Mouse (Mus musculus) ES-Bruce4 (cell line): ENCODE data around the gene Zup1. TPM values are rescaled to one million over a fixed set of nuclear protein-coding genes. Genes with fewer than 3 reads are reported as not detected.
A peak's percentile ranks its signal among the peaks of the same experiment; 100 is the strongest.
"Not testable (repeated sequence)": the region's sequence is repeated elsewhere in the genome, so short reads cannot be mapped to it uniquely, and the experiment has no call there.

Experiments
- H3K27ac ChIP-seq: 2 replicates; pipeline ENCODE4 v1.5.1; 2012; ENCODE audit warnings: low read length, inconsistent platforms; ENCODE audit not compliant: insufficient read depth
- H3K27me3 ChIP-seq: 2 replicates; pipeline ENCODE4 v1.6.1; 2012; ENCODE audit warnings: mild to moderate bottlenecking, low read length, inconsistent platforms; ENCODE audit not compliant: control insufficient read depth, poor library complexity, insufficient read depth, severe bottlenecking
- H3K36me3 ChIP-seq: 2 replicates; pipeline ENCODE4 v1.6.1; 2012; ENCODE audit warnings: inconsistent platforms, mild to moderate bottlenecking, low read length, moderate library complexity; ENCODE audit not compliant: control insufficient read depth, poor library complexity, insufficient read depth, severe bottlenecking
- H3K4me1 ChIP-seq: one replicate; pipeline ENCODE4 v1.8.1; 2011; ENCODE audit warnings: low read length; ENCODE audit not compliant: control insufficient read depth, insufficient read depth
- H3K4me3 ChIP-seq: 2 replicates; pipeline ENCODE4 v1.5.1; 2011; ENCODE audit warnings: low read depth, mild to moderate bottlenecking, low read length
- H3K9ac ChIP-seq: 2 replicates; pipeline ENCODE4 v1.6.1; 2012; ENCODE audit warnings: low read depth, mild to moderate bottlenecking, inconsistent platforms; ENCODE audit not compliant: poor library complexity, severe bottlenecking
- H3K9me3 ChIP-seq: replicated peaks from 2 replicates; pipeline ENCODE4 v1.6.1; 2012; ENCODE audit warnings: mild to moderate bottlenecking, low read length, inconsistent platforms; ENCODE audit not compliant: control insufficient read depth, poor library complexity, insufficient read depth, severe bottlenecking
- CTCF ChIP-seq: IDR thresholded peaks from one replicate; pipeline ENCODE4 v1.8.1; 2011; ENCODE audit warnings: low read depth, low read length
- EP300 ChIP-seq: IDR thresholded peaks from 2 replicates; pipeline ENCODE4 v1.6.1; 2011; ENCODE audit warnings: low read depth, low read length; ENCODE audit not compliant: insufficient read depth
- POLR2A ChIP-seq: IDR thresholded peaks from one replicate; pipeline ENCODE4 v1.8.1; 2011; ENCODE audit warnings: low read length; ENCODE audit not compliant: insufficient read depth
- polyA plus RNA-seq: library from polyadenylated mRNA; stranded (reverse); fragments of >200 nt; gene quantifications from 2 replicates; pipeline ENCODE4 v1.2.4, GENCODE M21; 2011; ENCODE audit warnings: low read depth; ENCODE audit not compliant: missing spikeins, insufficient read depth, insufficient read length

The Zup1 gene
- polyA plus RNA-seq, 1 experiment = 21.6 TPM

DNA sequence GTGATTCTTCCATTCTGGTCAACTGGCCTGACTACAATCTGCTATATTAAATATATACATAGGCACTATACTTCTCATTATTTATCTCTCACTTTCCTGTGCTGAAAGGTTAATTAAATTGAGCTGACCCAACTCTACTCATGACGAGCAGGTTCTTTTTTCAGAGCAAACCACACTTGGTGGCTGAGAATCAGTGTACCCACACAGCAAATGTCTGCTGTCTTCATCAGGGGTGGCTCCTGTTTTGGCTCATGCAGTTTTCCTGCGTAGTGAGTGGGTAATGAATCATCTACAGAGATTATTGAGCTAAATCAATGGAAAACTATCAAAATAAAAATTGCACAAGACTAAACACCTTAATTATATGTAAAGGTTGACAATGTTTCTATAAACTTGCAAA lies 4.7 kb downstream of the Zup1 start:
- no peak overlapping the region for H3K27ac ChIP-seq
- TF ChIP-seq EP300 = no peak
- TF ChIP-seq CTCF = no peak
- TF ChIP-seq POLR2A = no peak
- H3K36me3 ChIP-seq = peaks cover 7% of the 10 kb centered on the region
- no peaks in the 10 kb centered on the region for H3K27me3 ChIP-seq
- no peaks in the 10 kb centered on the region for H3K4me1 ChIP-seq
- no peak overlapping the region for H3K9ac ChIP-seq
- no peak overlapping the region for H3K4me3 ChIP-seq
- no peaks in the 10 kb centered on the region for H3K9me3 ChIP-seq

DNA sequence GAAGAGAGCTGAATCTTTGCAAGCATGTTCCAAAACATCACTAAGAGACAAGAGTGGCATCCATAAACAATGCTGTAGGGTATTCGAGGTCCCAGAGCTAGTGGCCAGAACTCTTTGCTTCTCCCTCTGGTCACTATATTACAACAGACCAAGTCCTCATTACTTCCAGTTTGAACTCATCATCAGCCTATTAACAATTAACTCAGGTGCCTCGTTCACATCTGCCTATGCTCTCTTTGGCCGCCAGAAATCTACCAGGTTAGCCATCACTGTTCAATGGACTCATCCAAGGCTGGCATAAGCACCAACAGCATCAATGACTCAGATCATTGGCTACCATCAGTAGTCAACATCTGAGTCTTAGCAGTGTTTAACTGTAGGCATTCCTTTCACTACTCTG lies 5.7 kb downstream of the Zup1 start:
- Histone ChIP-seq H3K27me3 (no peaks in the 10 kb centered on the region), H3K27ac (no peak overlapping the region), H3K4me3 (no peak overlapping the region), H3K9me3 (no peaks in the 10 kb centered on the region), H3K4me1 (no peaks in the 10 kb centered on the region), H3K9ac (no peak overlapping the region), H3K36me3 (peaks cover 7% of the 10 kb centered on the region)
- TF ChIP-seq CTCF (no peak), EP300 (no peak), POLR2A (no peak)

DNA sequence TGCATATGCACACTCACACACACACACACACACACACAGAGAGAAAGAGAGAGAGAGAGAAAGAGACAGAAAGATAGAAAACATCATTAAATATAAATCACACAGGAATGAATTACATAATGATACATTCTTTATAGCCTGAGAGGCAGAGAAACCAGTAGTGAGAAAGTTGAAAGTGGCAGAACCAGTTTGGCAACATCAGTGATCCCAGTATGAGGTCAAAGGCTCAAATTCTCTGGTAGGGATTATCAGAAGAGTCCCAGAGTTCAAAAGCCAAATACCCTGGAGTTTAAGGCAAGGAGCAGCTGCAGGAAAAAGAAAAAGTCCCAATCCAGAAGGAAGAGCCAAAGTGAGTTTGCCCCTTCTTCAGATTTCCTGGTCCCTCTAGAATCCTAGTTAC lies 10.4 kb downstream of the Zup1 start:
- Histone ChIP-seq H3K4me1 (no peaks in the 10 kb centered on the region), H3K9me3 (no peaks in the 10 kb centered on the region), H3K4me3 (no peak overlapping the region), H3K9ac (no peak overlapping the region), H3K27ac (0 out of 2 replicates have a peak overlapping the region, but pooled peaks have one; percentile 28), H3K36me3 (no peaks in the 10 kb centered on the region; the same call in 1 of the 2 replicates), H3K27me3 (no peaks in the 10 kb centered on the region)
- TF ChIP-seq POLR2A = no peak
- TF ChIP-seq EP300 = no peak
- no peak for TF ChIP-seq CTCF

- Histone ChIP-seq H3K36me3 (no peaks in the 10 kb centered on the region), H3K27ac (no peak overlapping the region), H3K9ac (no peak overlapping the region), H3K4me3 (peak overlapping the region; percentile 10), H3K9me3 (no peaks in the 10 kb centered on the region), H3K27me3 (no peaks in the 10 kb centered on the region), H3K4me1 (no peaks in the 10 kb centered on the region)
- TF ChIP-seq EP300 = no peak
- TF ChIP-seq POLR2A = no peak
- TF ChIP-seq CTCF = no peak
Measured at GRCm38 (mm10) chr10:33905489-33905888, 45.6 kb downstream of the Zup1 start.

- Histone ChIP-seq H3K36me3 (no peaks in the 10 kb centered on the region), H3K9ac (no peak within 1 kb of the TSS), H3K9me3 (no peaks in the 10 kb centered on the region), H3K4me1 (no peaks in the 10 kb centered on the region), H3K27me3 (no peaks in the 10 kb centered on the region), H3K4me3 (peak within 1 kb of the TSS; percentile 10), H3K27ac (no peak within 1 kb of the TSS)
- TF ChIP-seq POLR2A (no peak), EP300 (no peak), CTCF (no peak)
Measured at GRCm38 (mm10) chr10:33904530-33905481, 46.3 kb downstream of the Zup1 start, which contains the start of gene Rsph4a. Gene Rsph4a, plus strand, starts transcription at chr10:33905111.

DNA sequence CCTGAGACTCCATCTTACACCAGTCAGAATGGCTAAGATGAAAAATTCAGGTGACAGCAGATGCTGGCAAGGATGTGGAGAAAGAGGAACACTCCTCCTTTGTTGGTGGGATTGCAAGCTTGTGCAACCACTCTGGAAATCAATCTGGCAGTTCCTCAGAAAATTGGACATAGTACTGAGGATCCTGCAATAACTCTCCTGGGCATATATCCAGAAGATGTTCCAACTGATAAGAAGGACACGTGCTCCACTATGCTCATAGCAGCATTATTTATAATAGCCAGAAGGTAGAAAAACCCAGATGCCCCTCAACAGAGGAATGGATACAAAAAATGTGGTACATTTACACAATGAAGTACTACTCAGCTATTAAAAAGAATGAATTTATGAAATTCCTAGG lies 49.5 kb downstream of the Zup1 start:
- H3K4me3 ChIP-seq, H3K36me3 ChIP-seq, H3K9me3 ChIP-seq, H3K27ac ChIP-seq, H3K4me1 ChIP-seq, H3K9ac ChIP-seq, H3K27me3 ChIP-seq: not testable (repeated sequence)

- not testable (repeated sequence) for H3K4me1 ChIP-seq, H3K36me3 ChIP-seq, H3K9ac ChIP-seq, H3K27me3 ChIP-seq, H3K4me3 ChIP-seq, H3K27ac ChIP-seq
- H3K9me3 ChIP-seq = peaks cover 35% of the 10 kb centered on the region
Measured at GRCm38 (mm10) chr10:33882411-33882810, 68.7 kb downstream of the Zup1 start.
